Mouse (Mus musculus): ENCODE data around the gene Scnn1a. TPM values are rescaled to one million over a fixed set of nuclear protein-coding genes. Genes with fewer than 3 reads are reported as not detected.

Gene Scnn1a
- total RNA-seq, 2 experiments from 2014 or later: 0.10 to 0.14 TPM

GRCm38 (mm10) chr6:125333112-125333899, 12.8 kb downstream of the Scnn1a start:
- Histone ChIP-seq H3K4me3 (no peak overlapping the region), H3K27ac (no peak overlapping the region)
- peak; percentile 25 for DNase-seq
- TF ChIP-seq CTCF (IDR thresholded peaks at IDR 0.05): no peak
- intact Hi-C loops (cut with DNase I): no loop called here

- intact Hi-C loops (cut with DNase I): no loop called here
- Histone ChIP-seq H3K4me3 (no peak overlapping the region), H3K27ac (no peak overlapping the region)
- no peak for TF ChIP-seq CTCF (IDR thresholded peaks at IDR 0.05)
- no peak for DNase-seq
These were observed 13.9 kb downstream of the Scnn1a start for GRCm38 (mm10) chr6:125334356-125334755.

GRCm38 (mm10) chr6:125338791-125339660, 18.6 kb downstream of the Scnn1a start:
- intact Hi-C loops (cut with DNase I): no loop called here
- Histone ChIP-seq H3K27ac (peak overlapping the region; percentile 75), H3K4me3 (no peak overlapping the region)
- peak; percentile 13 for DNase-seq
- TF ChIP-seq CTCF (IDR thresholded peaks at IDR 0.05): no peak

GRCm38 (mm10) chr6:125340244-125340643, 19.8 kb downstream of the Scnn1a start:
- Histone ChIP-seq H3K27ac (peak overlapping the region; percentile 50), H3K4me3 (no peak overlapping the region)
- intact Hi-C loops (cut with DNase I): no loop called here
- DNase-seq: peak; percentile 19
- no peak for TF ChIP-seq CTCF (IDR thresholded peaks at IDR 0.05)

DNA sequence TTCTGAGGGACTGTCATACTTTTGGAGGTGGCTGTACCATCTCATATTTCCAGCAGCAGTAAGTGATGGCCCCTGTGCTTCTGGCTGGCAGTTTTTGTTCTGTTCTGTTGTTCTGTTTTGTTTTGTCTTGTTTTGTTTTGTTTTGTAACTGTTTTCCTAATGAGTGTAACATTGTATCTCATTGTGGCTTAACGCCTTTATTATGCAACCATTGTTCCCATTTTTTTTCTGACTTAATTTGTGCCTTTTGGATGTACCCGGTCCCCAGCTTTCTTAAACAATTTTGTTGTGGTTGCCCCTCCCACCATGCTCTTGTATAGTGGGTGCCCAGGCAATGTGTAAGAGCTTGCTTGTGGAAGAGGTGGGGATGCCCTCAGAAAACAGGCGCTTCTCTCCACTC, 21.7 kb downstream of the Scnn1a start:
- H3K4me3 ChIP-seq: no peak overlapping the region
- intact Hi-C loops (cut with DNase I): no loop called here
- H3K27ac ChIP-seq: no peak overlapping the region
- no peak for TF ChIP-seq CTCF (IDR thresholded peaks at IDR 0.05)
- DNase-seq: no peak

- H3K4me3 ChIP-seq: no peak overlapping the region
- no peak for DNase-seq
- intact Hi-C loops (cut with DNase I): no loop called here
- TF ChIP-seq CTCF (IDR thresholded peaks at IDR 0.05): no peak
- peak overlapping the region; percentile 46 for H3K27ac ChIP-seq
These were observed 23.6 kb downstream of the Scnn1a start for GRCm38 (mm10) chr6:125344084-125344483.

GRCm38 (mm10) chr6:125344866-125345265, 24.4 kb downstream of the Scnn1a start:
- intact Hi-C loops (cut with DNase I): no loop called here
- no peak for TF ChIP-seq CTCF (IDR thresholded peaks at IDR 0.05)
- Histone ChIP-seq H3K27ac (no peak overlapping the region), H3K4me3 (no peak overlapping the region)
- DNase-seq: no peak

- H3K4me3 ChIP-seq: no peak overlapping the region
- DNase-seq: no peak
- TF ChIP-seq CTCF (IDR thresholded peaks at IDR 0.05): no peak
- no peak overlapping the region for H3K27ac ChIP-seq
- intact Hi-C loops (cut with DNase I): no loop called here
These were observed 25.2 kb downstream of the Scnn1a start for GRCm38 (mm10) chr6:125345625-125346024.

DNA sequence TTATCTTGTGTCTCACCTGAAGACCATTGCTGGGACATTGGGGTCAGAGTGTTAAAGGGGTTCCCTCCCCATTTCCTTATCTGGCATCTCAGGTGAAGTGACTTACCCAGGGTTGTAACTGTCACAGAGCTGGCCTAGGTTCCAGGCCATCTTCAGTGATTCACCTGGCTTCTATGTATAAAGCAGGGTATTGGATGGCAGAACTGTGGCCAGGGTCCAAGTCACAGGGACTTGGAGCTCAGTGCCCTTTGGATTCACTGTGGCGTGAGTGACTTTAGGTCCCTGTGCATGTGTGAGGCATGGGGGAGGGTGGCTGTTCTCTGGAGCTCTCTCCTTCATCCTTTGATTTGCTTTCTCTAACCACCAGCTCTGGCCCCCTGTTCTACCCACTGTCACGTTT, 25.6 kb downstream of the Scnn1a start:
- Histone ChIP-seq H3K4me3 (no peak overlapping the region), H3K27ac (no peak overlapping the region)
- no peak for DNase-seq
- TF ChIP-seq CTCF (IDR thresholded peaks at IDR 0.05): no peak
- intact Hi-C loops (cut with DNase I): no loop called here

- no peak for DNase-seq
- TF ChIP-seq CTCF (IDR thresholded peaks at IDR 0.05): no peak
- intact Hi-C loops (cut with DNase I): loop anchor here (2.0 kb wide), 1 partner anchor 36 kb away; the partner anchor contains the start of gene Ltbr
- peak within 1 kb of the TSS; percentile 94 for H3K4me3 ChIP-seq
- peak within 1 kb of the TSS; percentile 94 for H3K27ac ChIP-seq
These were observed 28.5 kb downstream of the Scnn1a start, which contains the start of gene Tnfrsf1a for GRCm38 (mm10) chr6:125348721-125349574. Tnfrsf1a (plus strand) TSS chr6:125349362.

- no peak for TF ChIP-seq CTCF (IDR thresholded peaks at IDR 0.05)
- Histone ChIP-seq H3K4me3 (peak overlapping the region; percentile 94), H3K27ac (peak overlapping the region; percentile 94)
- intact Hi-C loops (cut with DNase I): loop anchor here (2.0 kb wide), 1 partner anchor 37 kb away; the partner anchor contains the start of gene Ltbr
- DNase-seq: peak; percentile 78
These were observed 29.2 kb downstream of the Scnn1a start for GRCm38 (mm10) chr6:125349575-125350230.

Measured in gastrocnemius, adult 2 months (tissue).